Mouse (Mus musculus) midbrain, embryonic 14.5 days (tissue): ENCODE measurements around the gene Ftsj1. TPM values are rescaled to one million over a fixed set of nuclear protein-coding genes. Genes with fewer than 3 reads are reported as not detected.

Source experiments
- ATAC-seq: fragments of 200-750 bp; cut with Nextera tagmentation; 2 replicates; pipeline ENCODE4 v1.8.0; 2017; ENCODE audit warnings: moderate number of reproducible peaks, moderate library complexity; ENCODE audit not compliant: low FRiP score, low TSS enrichment
- DNase-seq: peaks from one replicate; pipeline ENCODE4 v3.0.0-alpha.2; 2015
- H3K27ac ChIP-seq: fragments of 300-500 bp; sonication (generic); replicated peaks from 2 replicates; pipeline ENCODE4 v1.5.1; 2014; ENCODE audit warnings: mild to moderate bottlenecking, low read depth, low read length, moderate library complexity
- H3K27me3 ChIP-seq: fragments of 300-500 bp; sonication (generic); 2 replicates; pipeline ENCODE4 v1.6.1; 2014; ENCODE audit warnings: low read length, control low read depth, mixed read lengths; ENCODE audit not compliant: control insufficient read depth, insufficient read depth
- H3K36me3 ChIP-seq: fragments of 300-500 bp; sonication (generic); 2 replicates; pipeline ENCODE4 v1.6.1; 2014; ENCODE audit warnings: low read length, control low read depth; ENCODE audit not compliant: control insufficient read depth, insufficient read depth
- H3K4me1 ChIP-seq: fragments of 300-500 bp; sonication (generic); 2 replicates; pipeline ENCODE4 v1.6.1; 2014; ENCODE audit warnings: mild to moderate bottlenecking, antibody characterized with exemption, low read length, control low read depth; ENCODE audit not compliant: control insufficient read depth, insufficient read depth
- H3K4me2 ChIP-seq: fragments of 300-500 bp; sonication (generic); 2 replicates; pipeline ENCODE4 v1.6.1; 2014; ENCODE audit warnings: mild to moderate bottlenecking, low read length, moderate library complexity
- H3K4me3 ChIP-seq: fragments of 300-500 bp; sonication (generic); replicated peaks from 2 replicates; pipeline ENCODE4 v1.5.1; 2014; ENCODE audit warnings: low read depth, low read length
- H3K9ac ChIP-seq: fragments of 300-500 bp; sonication (generic); replicated peaks from 2 replicates; pipeline ENCODE4 v1.6.1; 2014; ENCODE audit warnings: mild to moderate bottlenecking, low read length, moderate library complexity
- H3K9me3 ChIP-seq: fragments of 300-500 bp; sonication (generic); 2 replicates; pipeline ENCODE4 v1.6.1; 2016; ENCODE audit warnings: low read length, control low read depth, mixed read lengths; ENCODE audit not compliant: control insufficient read depth
- WGBS: fragments of 180-500 bp; shearing (Covaris S2); extraction: QIAGEN DNeasy Blood & Tissue Kit; methylation state at CpG from one replicate; pipeline ENCODE4 v1.1.7; 2014; 5-methylcytosine and 5-hydroxymethylcytosine counted together
- polyA plus RNA-seq: library from polyadenylated mRNA; unstranded; fragments of >200 nt; fragmentation: Nextera tagmentation; extraction: Ambion mirVana; gene quantifications from 2 replicates; pipeline ENCODE4 v1.2.1, GENCODE M21; 2014

The Ftsj1 gene
- 43.7 and 55.4 TPM in 2 replicates for polyA plus RNA-seq

DNA sequence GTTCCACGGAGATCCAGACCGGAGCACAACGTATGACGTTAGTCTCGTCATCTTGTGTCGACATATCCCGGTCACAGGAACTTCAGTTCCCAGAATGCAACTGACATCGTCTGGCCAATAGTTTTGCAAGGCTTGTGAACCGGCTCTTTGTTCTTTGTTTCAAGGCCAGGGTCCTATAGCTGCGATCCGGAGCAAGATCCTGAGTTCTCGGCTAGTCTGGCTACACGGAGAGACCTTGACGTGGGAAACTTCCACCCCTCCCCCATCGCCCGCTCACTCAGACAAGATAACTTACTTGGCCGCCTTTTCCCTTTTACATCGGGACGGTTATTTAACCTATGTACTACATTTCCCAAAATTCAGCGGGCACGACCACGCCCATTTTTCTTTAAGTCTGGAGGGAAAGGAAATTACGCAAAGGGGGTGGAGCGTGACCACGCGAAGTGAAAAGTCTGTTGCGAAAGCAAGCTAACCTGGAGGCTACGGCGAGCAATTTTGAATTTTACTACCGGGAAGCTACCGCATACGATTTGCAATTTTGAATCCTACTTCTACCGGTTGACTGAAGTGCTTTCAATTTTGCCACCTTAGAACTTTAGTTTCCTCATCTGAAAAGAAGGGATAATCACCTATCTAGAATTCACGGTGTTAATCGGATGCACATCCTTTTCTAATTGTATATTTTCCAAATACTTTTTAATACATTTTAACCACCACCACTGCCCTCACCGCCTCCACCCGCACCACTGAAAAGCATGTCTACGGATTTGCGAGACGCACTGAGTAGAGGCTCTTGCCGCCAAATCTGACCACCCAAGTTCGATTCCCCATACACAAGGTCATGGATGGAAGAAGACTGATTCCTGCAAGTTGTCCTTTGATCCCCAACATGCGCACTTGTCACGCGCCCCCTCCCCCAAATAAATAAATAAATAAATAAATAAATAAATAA, at the start of gene Ftsj1:
Gene Ftsj1, minus strand, starts transcription at position 73 of the 952 bp plus-strand sequence.
- Histone ChIP-seq H3K9ac (peak within 1 kb of the TSS; percentile 65), H3K27me3 (no peaks in the 10 kb centered on the region), H3K4me2 (peak within 1 kb of the TSS; percentile 56), H3K4me1 (0 out of 2 replicates have a peak, but pooled peaks cover 5% of the 10 kb centered on the region), H3K27ac (peak within 1 kb of the TSS; percentile 78), H3K36me3 (no peaks in the 10 kb centered on the region), H3K9me3 (no peaks in the 10 kb centered on the region), H3K4me3 (peak within 1 kb of the TSS; percentile 52)
- ATAC-seq (peak; percentile 92), DNase-seq (peak; percentile 91)
- WGBS: 16% methylated on average over 45 of the region's 45 CpGs

DNA sequence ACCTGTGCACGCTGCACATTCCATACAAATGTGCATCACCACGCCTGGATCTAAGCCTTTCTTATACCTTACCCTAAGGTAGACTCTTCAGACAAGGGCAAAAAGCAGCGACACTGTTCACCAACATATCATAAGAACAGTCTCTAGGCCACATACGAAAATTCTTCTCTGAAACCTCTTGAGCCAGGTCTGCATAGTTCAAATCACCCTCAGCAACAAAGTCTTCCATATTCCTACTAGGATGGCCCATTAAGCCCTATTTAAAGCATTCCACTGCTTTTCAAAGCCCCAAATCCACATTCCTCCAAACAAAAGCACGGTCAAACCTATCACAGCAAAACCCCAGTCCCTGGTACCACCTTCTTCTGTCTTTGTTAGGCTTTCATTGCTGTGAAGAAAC, 36.4 kb upstream of the Ftsj1 start:
- H3K36me3 ChIP-seq: no peaks in the 10 kb centered on the region
- ATAC-seq (no peak), DNase-seq (no peak)
- 80% methylated on average over 5 of the region's 5 CpGs for WGBS
- H3K9ac ChIP-seq: no peak overlapping the region
- no peaks in the 10 kb centered on the region for H3K27me3 ChIP-seq
- no peaks in the 10 kb centered on the region for H3K4me1 ChIP-seq
- no peak overlapping the region for H3K4me2 ChIP-seq
- no peaks in the 10 kb centered on the region for H3K9me3 ChIP-seq
- no peak overlapping the region for H3K4me3 ChIP-seq
- H3K27ac ChIP-seq: no peak overlapping the region

DNA sequence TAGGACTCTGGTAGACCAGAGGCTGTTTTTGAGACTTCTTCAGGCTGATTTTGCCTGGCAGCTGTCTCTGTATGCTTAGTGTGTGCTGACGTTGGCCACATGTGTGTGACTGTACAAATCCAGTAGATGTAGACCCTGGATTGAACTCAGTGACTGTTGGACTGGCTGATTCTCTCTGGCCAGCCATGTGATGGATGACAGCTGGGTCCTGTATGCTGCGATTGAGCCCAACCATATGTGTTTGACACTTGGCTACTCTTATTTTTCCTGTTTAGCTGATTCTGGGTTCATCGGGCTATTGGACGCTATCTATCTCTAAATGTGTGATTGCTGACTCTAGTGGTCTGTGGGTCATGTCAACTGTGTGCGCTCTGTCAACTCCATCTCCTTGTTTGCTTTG, 21.9 kb upstream of the Ftsj1 start:
- H3K9me3 ChIP-seq: no peaks in the 10 kb centered on the region; the same call in 1 of the 2 replicates
- H3K27ac ChIP-seq: no peak overlapping the region
- no peaks in the 10 kb centered on the region for H3K36me3 ChIP-seq
- H3K27me3 ChIP-seq: no peaks in the 10 kb centered on the region
- no peak overlapping the region for H3K9ac ChIP-seq
- ATAC-seq: no peak
- no peak overlapping the region for H3K4me2 ChIP-seq
- H3K4me1 ChIP-seq: no peaks in the 10 kb centered on the region
- DNase-seq: no peak
- 94% methylated on average over 5 of the region's 5 CpGs for WGBS
- no peak overlapping the region for H3K4me3 ChIP-seq

DNA sequence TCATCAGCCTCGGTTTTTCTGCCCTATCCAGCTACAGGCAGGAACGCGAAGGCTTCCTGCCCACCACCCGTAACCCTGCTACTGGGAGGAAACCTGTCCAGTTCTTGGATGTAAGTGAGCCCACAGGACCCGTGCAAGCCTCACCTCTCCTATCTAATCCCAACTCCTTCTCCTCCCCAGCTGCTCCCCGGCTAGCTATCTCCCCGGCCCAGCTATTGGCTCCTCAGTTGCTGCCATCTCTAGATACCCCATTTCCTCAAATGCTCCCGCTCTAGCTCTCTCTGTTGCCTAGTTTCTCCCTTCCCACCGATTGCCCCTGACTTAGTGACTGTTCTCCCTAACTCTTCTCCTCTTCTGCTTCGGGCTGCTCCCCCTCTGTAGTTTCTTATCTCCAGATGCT, 19.8 kb upstream of the Ftsj1 start:
- ATAC-seq (no peak), DNase-seq (no peak)
- Histone ChIP-seq H3K4me2 (peak overlapping the region; percentile 21), H3K4me1 (no peaks in the 10 kb centered on the region), H3K27me3 (no peaks in the 10 kb centered on the region), H3K4me3 (no peak overlapping the region), H3K9ac (no peak overlapping the region), H3K27ac (no peak overlapping the region), H3K9me3 (no peaks in the 10 kb centered on the region), H3K36me3 (no peaks in the 10 kb centered on the region)
- WGBS: 36% methylated on average over 10 of the region's 10 CpGs

DNA sequence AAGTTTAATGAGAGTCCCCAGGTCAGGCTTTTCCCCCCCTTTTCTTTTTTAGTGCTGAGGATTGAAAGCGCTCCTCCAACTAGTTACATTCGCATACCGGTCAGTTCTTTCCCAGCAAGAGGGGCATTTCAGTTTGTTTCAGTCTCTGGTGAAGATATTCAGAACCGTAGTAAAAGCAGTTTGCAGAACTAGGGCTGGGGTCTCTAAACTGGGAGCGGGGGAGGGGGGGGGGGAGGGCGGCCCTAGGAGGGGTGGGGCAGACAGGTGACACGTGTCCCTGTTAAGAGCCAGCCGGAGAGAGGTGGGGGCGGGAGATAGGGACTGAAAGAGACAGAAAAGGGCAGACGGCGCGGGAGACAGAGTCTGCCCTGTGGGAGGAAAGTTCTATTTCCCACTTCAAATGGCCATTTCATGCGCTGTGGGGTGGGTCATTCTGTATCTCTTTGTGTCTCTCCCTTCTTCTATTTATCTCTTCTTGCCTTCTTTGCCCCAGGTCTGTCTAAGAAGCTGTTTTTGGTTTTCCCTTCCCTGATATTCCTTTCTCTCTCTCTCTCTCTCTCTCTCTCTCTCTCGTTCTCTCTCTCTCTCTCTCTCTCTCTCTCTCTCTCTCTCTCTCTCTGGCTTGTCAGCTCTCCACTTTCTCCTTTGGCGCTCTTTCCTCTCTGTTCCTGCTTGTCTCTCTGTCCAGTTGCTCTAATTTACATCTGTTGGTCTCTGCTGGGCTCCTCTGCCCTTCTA, 19.0 kb upstream of the Ftsj1 start, which contains the start of gene Slc38a5:
Gene Slc38a5, plus strand, starts transcription at position 51 of the 738 bp plus-strand sequence.
- Histone ChIP-seq H3K27ac (no peak within 1 kb of the TSS), H3K36me3 (no peaks in the 10 kb centered on the region), H3K9ac (no peak within 1 kb of the TSS), H3K9me3 (no peaks in the 10 kb centered on the region), H3K4me3 (no peak within 1 kb of the TSS), H3K4me1 (no peaks in the 10 kb centered on the region), H3K4me2 (peak within 1 kb of the TSS; percentile 21), H3K27me3 (no peaks in the 10 kb centered on the region)
- no peak for DNase-seq
- 10% methylated on average over 13 of the region's 15 CpGs for WGBS
- ATAC-seq: no peak

DNA sequence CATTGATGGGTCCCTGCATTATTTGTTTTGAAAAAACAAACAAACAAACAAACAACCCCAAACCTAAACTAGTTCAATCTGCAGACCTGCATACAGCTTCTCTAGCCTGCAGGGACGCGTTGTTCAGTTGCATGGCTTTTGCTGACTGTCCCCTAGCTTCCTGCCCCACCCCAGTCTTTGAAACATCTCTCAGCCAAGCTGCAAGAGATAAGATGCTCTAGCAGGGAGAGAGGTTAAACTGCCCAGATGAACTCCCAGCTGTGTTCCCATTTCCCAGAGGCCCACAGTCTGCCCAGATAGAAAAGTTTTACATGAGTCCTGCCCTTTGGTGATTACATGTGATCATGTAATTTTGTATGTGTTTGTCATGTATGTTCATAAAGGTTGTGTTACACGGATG, 12.0 kb upstream of the Ftsj1 start:
- Histone ChIP-seq H3K4me1 (no peaks in the 10 kb centered on the region), H3K4me3 (no peak overlapping the region), H3K9me3 (no peaks in the 10 kb centered on the region), H3K9ac (no peak overlapping the region), H3K27me3 (no peaks in the 10 kb centered on the region), H3K4me2 (no peak overlapping the region), H3K36me3 (no peaks in the 10 kb centered on the region), H3K27ac (no peak overlapping the region)
- ATAC-seq: no peak
- WGBS: 83% methylated on average over 3 of the region's 3 CpGs
- DNase-seq: no peak

DNA sequence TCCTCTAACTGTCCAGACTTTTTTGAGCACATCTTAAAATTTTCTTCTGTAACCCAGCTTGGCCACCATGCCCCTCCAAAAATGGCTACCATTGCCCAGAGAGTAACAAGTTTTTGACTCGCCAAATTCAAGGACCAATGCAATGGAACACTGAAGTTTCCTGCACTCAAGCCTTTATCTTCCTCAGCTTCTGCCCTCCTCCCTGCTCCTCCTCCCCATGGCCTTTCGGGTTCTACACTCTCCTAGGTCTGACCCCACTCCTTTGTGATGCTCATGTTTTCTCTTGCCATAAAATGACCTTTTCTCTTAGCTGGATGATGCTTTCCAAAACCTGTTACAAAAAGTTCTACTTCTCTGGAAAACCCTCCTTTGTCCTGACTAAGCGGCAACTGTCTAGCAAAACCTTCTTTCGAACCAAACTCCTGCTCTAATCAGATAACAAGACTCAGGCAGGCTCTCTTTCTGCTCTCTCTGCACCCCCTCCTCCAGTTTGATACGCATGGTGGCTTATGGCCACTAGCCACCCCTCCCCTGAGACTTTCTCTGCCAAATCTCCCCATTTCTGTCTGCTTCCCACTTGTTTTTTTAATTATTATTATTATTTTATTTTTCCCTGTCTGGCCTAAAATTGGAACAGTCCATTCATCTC, 11.1 kb upstream of the Ftsj1 start:
- no peak overlapping the region for H3K27ac ChIP-seq
- H3K9ac ChIP-seq: no peak overlapping the region
- H3K4me2 ChIP-seq: no peak overlapping the region
- no peak overlapping the region for H3K4me3 ChIP-seq
- H3K4me1 ChIP-seq: no peaks in the 10 kb centered on the region
- WGBS: 80% methylated on average over 5 of the region's 5 CpGs
- H3K36me3 ChIP-seq: no peaks in the 10 kb centered on the region
- H3K27me3 ChIP-seq: no peaks in the 10 kb centered on the region
- DNase-seq: no peak
- H3K9me3 ChIP-seq: no peaks in the 10 kb centered on the region
- ATAC-seq: no peak

DNA sequence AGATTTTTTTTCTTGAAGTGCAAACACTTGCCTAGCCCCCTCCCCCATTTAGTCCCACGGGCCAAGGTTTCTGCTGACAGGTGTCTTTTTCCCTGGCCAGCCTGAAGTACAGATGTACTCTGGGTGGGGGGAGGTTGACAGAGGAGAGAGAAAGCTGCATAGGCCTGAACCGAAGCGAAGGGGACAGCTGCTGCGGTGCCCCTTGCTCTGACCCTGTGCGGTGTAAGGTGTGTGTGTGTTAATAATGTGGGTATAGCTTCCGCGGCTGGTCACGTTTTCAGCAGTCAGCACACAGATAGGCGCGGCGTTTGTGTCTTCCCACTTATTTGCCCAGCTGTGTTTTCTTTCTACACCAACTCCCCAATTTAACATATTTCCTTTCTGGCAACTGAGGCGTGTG, 7.3 kb upstream of the Ftsj1 start:
- WGBS: 89% methylated on average over 12 of the region's 12 CpGs
- Histone ChIP-seq H3K36me3 (no peaks in the 10 kb centered on the region), H3K27ac (no peak overlapping the region), H3K9me3 (no peaks in the 10 kb centered on the region), H3K4me1 (no peaks in the 10 kb centered on the region), H3K4me3 (no peak overlapping the region), H3K4me2 (no peak overlapping the region), H3K9ac (no peak overlapping the region), H3K27me3 (no peaks in the 10 kb centered on the region)
- DNase-seq: no peak
- ATAC-seq: no peak
